Mouse (Mus musculus) adrenal gland, adult 18-20 months (tissue): Measurements from ENCODE around the gene Ccdc34. TPM values are rescaled to one million over a fixed set of nuclear protein-coding genes. Genes with fewer than 3 reads are reported as not detected.

Experiments used
- DNase-seq, 2 experiments: peaks; one replicate each; pipeline ENCODE4 v3.0.0; 2021 to 2022; ENCODE audit warnings: low spot score in 2 of 2
- total RNA-seq, 2 experiments: library from RNA; stranded (reverse); gene quantifications; 1 replicate in 1 of 2; 2 replicates in 1 of 2; pipeline ENCODE4 v1.2.3; 2021

Gene Ccdc34
- total RNA-seq, 2 experiments from 2014 or later: 5.6 to 6.4 TPM

GRCm38 (mm10) chr2:109995061-109995460 is 22.6 kb upstream of the Ccdc34 start:
- no peak for DNase-seq

- DNase-seq: peak in 1 of 2 experiments; percentile 35
These were observed 21.2 kb upstream of the Ccdc34 start for GRCm38 (mm10) chr2:109996411-109996810.

GRCm38 (mm10) chr2:110004668-110005067 is 12.9 kb upstream of the Ccdc34 start:
- no peak for DNase-seq

GRCm38 (mm10) chr2:110005164-110005563 is 12.5 kb upstream of the Ccdc34 start:
- no peak for DNase-seq

GRCm38 (mm10) chr2:110005596-110006239 is 11.9 kb upstream of the Ccdc34 start:
- no peak for DNase-seq

- DNase-seq: no peak
These were observed 10.0 kb upstream of the Ccdc34 start for GRCm38 (mm10) chr2:110007423-110008267.

- no peak for DNase-seq
These were observed 8.2 kb upstream of the Ccdc34 start for GRCm38 (mm10) chr2:110009449-110009848.

- no peak for DNase-seq
These were observed 5.4 kb upstream of the Ccdc34 start for GRCm38 (mm10) chr2:110012184-110012725.

- DNase-seq: no peak
These were observed 530 bp upstream of the Ccdc34 start for GRCm38 (mm10) chr2:110017087-110017486.

GRCm38 (mm10) chr2:110019656-110020055 is 2.0 kb downstream of the Ccdc34 start:
- no peak for DNase-seq

GRCm38 (mm10) chr2:110020430-110020829 is 2.8 kb downstream of the Ccdc34 start:
- DNase-seq: no peak

- no peak for DNase-seq
These were observed 18.6 kb downstream of the Ccdc34 start for GRCm38 (mm10) chr2:110036265-110036664.

- no peak for DNase-seq
These were observed 19.0 kb downstream of the Ccdc34 start for GRCm38 (mm10) chr2:110036665-110037064.

- no peak for DNase-seq
These were observed 19.6 kb downstream of the Ccdc34 start for GRCm38 (mm10) chr2:110037221-110037620.

GRCm38 (mm10) chr2:110038341-110038740 is 20.7 kb downstream of the Ccdc34 start:
- DNase-seq: no peak

- DNase-seq: no peak
These were observed 25.5 kb downstream of the Ccdc34 start for GRCm38 (mm10) chr2:110042861-110043760.

- DNase-seq: no peak
These were observed 40.8 kb downstream of the Ccdc34 start for GRCm38 (mm10) chr2:110058424-110058823.

- no peak for DNase-seq
These were observed 45.5 kb downstream of the Ccdc34 start for GRCm38 (mm10) chr2:110063131-110063530.

- no peak for DNase-seq
These were observed 51.3 kb downstream of the Ccdc34 start for GRCm38 (mm10) chr2:110068916-110069315.

GRCm38 (mm10) chr2:110073023-110073422 is 55.4 kb downstream of the Ccdc34 start:
- DNase-seq: no peak
